Mouse (Mus musculus) cerebellum, postnatal 25 days (tissue): ENCODE measurements at regions not wholly inside any gene's neighbourhood (a gene's known extent, or its start where the extent isn't known, plus 50 kb on each side); places are given as distances from the start of the nearest gene placed in this dataset.

Source experiments
- DNase-seq, 2 experiments: peaks; one replicate each; pipeline ENCODE4 v3.0.0; 2021; ENCODE audit warnings: mixed read lengths in 2 of 2

- DNase-seq, result no peak
Observed at GRCm38 (mm10) chr17:65193341-65193740, 347.2 kb downstream of the Tmem232 start.

- DNase-seq, result peak in 1 of 2 experiments; percentile 7
Observed at GRCm38 (mm10) chr17:65192432-65193059, 348.0 kb downstream of the Tmem232 start.

DNA sequence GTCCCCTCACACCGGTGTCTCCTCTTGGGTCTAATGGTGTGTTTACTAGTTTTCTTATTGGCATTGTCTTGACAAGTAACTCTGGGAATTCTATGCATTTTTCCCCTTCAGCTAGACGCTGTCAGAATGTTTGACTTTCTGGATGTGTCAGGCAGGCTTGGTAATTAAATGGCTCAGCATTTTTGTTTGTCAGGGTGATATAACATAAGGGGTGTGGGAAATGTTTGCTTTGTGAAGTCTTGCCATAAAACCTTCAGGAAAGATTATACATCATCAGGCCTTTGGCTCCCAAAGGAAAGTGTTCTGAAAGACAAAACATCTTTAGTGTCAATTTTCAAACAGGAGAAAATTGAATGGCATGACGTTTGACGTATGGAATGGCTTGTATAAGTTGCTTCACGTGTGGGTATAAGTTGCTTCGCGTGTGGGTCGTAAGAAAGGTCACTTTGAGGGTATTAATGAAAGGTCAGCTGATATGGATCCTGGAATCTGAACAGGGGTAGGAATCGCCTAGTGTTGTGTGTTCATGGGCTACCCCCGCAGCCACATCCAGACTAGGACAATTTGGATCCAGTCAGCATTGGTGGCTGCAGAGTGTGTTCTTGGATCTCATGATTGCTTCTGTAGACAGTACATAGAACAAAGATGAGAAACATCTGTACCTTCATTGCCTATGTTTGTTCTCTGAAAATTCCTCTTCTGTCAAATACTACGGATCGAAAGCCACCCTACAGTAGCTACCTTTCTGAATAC lies 349.6 kb downstream of the Tmem232 start:
- DNase-seq, result no peak

DNA sequence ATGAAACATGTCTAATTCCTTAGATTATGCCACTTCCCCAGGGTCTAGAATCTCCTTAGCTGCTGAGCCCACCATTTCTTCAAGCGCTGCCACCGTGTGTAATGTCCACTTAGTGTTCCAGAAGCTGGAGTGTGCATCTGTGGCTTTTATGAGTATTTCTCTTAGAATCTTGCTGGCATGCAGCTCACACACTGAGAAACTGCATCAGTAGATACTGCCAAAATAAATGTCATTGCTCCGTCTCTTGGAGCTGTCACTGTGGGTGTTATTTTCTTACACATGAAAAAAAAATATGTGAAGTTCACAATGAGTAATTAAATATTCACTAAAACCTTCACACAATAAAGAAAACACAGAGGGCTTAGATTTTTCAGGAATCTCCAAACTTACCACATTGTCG lies 345.3 kb upstream of the 4930583I09Rik start:
- DNase-seq, result no peak

- DNase-seq, result no peak
Observed at GRCm38 (mm10) chr17:65175770-65176169, 339.9 kb upstream of the 4930583I09Rik start.

GRCm38 (mm10) chr17:65174114-65174513 lies 338.2 kb upstream of the 4930583I09Rik start:
- DNase-seq, result peak in 1 of 2 experiments; percentile 19

DNA sequence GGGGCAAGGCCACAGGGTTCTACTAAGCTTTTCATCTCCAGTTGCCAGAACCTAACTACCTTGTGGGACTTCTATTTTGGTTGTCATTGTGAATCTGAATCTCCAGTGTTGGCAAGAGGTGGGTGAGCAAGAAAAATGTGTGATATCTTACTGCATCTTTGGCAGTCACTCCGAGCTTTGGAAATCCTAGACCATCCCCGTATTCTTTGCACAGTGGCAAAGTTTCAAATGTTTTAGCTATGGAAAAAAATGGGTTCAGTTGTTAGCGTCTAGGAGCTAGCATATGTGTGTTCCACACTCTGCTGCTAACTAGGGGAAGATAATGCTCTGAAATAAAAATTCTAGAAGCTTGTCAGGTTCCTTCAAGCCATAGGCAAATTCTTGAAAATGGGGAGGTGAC lies 337.4 kb upstream of the 4930583I09Rik start:
- DNase-seq, result no peak

DNA sequence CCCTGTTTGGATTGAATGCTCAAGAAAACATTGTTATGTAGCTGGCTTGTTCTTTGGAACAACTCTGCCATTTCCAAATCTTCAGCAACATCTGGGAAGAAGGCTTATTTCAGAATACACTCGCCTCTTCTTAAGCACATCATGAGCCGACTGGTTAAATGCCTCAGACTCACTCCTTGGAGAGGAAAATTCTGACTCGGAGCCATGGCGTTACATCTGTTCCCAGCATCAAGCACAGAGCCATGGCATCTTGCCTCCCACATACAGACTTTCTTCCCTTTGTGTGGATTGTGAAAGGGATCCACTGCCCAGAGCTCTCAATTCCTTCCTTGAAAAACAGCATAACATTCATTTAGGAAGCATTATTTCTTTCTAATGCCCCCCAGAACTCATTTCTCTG lies 334.8 kb upstream of the 4930583I09Rik start:
- peak; percentile 15 to 37 for DNase-seq

- no peak for DNase-seq
Observed at GRCm38 (mm10) chr17:65169981-65170617, 334.2 kb upstream of the 4930583I09Rik start.

DNA sequence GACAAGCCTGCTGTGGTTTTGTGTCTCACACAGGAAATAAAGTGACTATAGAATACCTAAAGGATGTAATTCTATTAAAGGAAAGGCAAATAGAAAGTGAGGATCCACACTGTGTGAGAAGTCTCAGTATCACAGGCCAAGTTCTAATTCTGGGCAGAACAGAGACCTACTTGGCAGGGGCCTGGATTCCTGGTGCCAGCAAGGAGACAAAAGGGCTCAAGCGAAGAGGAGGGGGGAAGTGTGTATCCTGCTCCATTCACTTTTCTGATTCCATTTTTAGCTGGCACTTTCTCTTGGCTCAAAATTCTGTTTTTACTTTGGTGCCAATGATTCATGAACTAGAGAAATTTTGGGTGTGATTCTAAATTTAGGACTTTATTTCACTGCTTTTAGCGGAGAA lies 310.5 kb upstream of the 4930583I09Rik start:
- peak; percentile 74 to 85 for DNase-seq

- DNase-seq, result no peak
Observed at GRCm38 (mm10) chr17:65114651-65115050, 278.8 kb upstream of the 4930583I09Rik start.

- no peak for DNase-seq
Observed at GRCm38 (mm10) chr17:65113121-65113520, 277.2 kb upstream of the 4930583I09Rik start.

- no peak for DNase-seq
Observed at GRCm38 (mm10) chr17:65105622-65106021, 269.8 kb upstream of the 4930583I09Rik start.

GRCm38 (mm10) chr17:65101157-65101556 lies 265.3 kb upstream of the 4930583I09Rik start:
- DNase-seq, result no peak

GRCm38 (mm10) chr17:65082249-65082648 lies 246.4 kb upstream of the 4930583I09Rik start:
- no peak for DNase-seq

GRCm38 (mm10) chr17:65081779-65082086 lies 245.9 kb upstream of the 4930583I09Rik start:
- DNase-seq, result no peak

DNA sequence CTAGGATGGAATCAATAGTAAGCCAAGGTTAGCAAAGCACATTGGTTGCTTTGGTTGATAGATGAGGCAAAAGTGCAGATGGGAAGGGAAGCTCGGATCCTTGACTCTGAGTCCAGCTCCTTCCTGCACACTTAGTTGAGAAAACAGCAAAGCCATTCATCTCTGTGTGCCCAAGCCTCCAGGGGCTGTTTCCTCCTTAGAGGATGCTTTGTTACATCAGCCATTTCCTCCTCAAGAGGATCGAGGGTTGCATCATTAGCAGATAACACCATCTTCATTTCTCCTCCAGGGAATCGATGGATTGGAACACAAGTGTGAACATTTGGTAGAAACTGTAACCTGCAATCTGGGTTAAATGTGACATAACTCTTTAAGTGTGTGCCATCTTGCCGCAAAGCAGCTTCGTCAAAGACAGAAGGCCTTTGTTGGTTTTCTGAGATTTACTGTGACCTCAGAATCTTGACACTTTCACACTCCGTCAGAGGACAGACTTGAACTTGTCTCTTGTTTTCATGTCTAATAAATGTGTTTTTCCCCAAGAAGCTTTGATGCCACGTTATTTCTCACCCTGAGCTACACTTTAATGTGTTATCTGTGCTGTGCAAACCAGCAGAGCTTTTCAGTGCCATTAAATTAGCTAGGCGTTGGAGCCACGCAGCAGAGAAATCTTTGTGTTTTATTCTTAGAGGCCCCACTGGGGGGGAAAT lies 245.4 kb upstream of the 4930583I09Rik start:
- DNase-seq, result no peak

- DNase-seq, result no peak
Observed at GRCm38 (mm10) chr17:65074878-65075277, 239.0 kb upstream of the 4930583I09Rik start.

- DNase-seq, result peak in 1 of 2 experiments; percentile 14
Observed at GRCm38 (mm10) chr17:65071114-65071513, 235.2 kb upstream of the 4930583I09Rik start.

DNA sequence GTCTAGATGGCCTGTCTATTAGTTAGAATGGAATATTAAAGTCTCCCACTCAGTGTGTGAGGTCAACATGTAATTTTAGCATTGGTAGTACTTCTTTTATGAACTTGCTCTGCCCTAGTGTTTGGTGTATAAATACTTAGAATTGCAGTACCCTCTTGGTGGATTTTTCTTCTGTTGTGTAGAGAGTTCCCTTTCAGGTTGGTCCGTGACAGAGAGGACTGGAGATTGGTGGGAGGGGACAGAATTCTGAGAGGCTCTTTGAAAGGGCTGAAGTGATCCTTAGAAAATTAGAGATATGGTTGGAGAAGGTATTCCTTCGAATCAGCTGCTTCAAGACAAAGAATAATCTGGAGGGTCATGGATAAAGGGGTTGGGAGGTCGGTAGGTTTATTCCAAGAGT lies 230.3 kb upstream of the 4930583I09Rik start:
- no peak for DNase-seq

DNA sequence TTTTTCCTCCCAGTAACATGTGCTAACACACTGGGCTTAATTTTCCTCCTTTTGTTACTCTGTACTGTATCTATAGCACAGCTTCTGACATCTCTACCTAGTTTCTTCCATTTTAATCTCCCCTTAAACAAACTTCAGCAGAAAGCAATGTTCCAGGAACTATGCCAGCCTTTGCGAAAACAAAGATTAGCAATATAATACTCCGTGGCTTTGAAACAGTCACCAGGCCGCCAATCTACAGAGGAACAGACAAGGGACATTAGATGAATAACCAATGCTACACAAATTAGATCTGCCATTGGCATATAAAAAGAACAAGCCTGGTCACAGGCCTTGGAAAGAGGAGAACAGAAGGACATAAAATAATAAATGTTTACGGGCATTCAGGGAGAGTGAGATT lies 220.2 kb upstream of the 4930583I09Rik start:
- DNase-seq, result no peak

DNA sequence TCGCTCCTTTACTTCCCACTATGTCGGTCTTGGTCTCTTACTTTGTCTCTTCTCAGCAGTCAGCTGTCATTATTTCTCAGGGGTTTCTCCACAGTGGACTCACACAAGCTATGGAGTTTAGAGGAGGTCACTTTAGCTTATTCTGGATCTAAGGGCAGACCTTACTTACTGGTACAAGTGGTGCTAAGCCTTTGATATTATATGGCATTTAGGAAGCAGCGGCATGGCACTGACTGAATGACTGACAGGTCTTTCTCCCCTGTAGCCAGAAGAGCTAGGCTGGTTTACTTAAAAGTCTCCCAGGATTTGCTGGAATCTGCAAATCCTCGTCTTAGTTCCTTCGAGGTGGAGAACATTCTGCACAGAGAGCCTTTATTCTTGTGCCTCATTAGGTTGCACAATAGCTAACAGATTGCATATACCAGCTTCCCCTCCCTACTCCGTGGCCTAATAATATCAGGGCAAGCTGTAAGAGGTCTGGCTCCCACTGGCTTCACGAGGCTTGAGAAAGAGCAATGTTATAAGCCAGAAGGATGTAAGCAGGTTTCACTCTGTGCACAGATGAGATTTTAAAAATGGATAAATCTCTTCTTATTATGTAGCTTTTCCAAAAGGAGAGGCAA lies 214.1 kb upstream of the 4930583I09Rik start:
- peak in 1 of 2 experiments; percentile 21 for DNase-seq

GRCm38 (mm10) chr17:65015731-65016130 lies 179.9 kb upstream of the 4930583I09Rik start:
- no peak for DNase-seq
